Mouse (Mus musculus) heart, postnatal 10 days (tissue): ENCODE measurements around the gene Cspg4. TPM values are rescaled to one million over a fixed set of nuclear protein-coding genes. Genes with fewer than 3 reads are reported as not detected.
"Not testable (repeated sequence)": the region's sequence is repeated elsewhere in the genome, so short reads cannot be mapped to it uniquely, and the experiment has no call there.

ENCODE experiments used
- DNase-seq, 2 experiments: peaks; one replicate each; pipeline ENCODE4 v3.0.0; 2021
- intact Hi-C: fragments of 180-260 bp; cut with DNase I; formaldehyde crosslinking; loops from one replicate; pipeline ENCODE4 v1.15.1; 2025
- total RNA-seq, 2 experiments: library from RNA; stranded (reverse); gene quantifications; 2 replicates each; pipeline ENCODE4 v1.2.3; 2021

Gene Cspg4
- total RNA-seq, 2 experiments from 2014 or later = 42.6 to 43.4 TPM

- intact Hi-C loops = no loop called here
- DNase-seq = no peak
These were observed 57.9 kb downstream of the Cspg4 start for GRCm38 (mm10) chr9:56922746-56923145.

GRCm38 (mm10) chr9:56923841-56924650 lies 59.2 kb downstream of the Cspg4 start:
- intact Hi-C loops = no loop called here
- no peak for DNase-seq

DNA sequence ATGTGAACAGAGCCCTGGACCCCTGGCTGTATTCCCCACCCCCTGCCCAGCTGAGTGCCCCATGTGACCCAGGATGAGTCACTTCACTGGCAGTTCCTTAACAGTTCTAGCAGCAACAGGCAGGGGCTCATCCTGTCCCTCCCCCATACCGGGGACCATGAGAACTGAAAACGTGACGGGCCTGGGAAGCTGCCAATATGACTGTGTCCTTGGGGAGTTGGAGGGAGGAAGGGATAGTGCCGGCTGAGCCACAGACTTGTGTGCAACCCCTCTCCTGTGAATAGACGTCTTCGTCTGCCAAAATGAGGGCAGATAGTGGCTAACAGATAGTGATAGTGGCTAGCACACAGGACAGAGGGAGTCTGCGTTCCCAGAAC lies 59.8 kb downstream of the Cspg4 start:
- intact Hi-C loops = loop anchor here (5.0 kb wide), 1 partner anchor 148 kb away; the partner anchor contains the start of gene Sin3a
- peak; percentile 95 to 96 for DNase-seq

- peak in 1 of 2 experiments; percentile 31 for DNase-seq
- intact Hi-C loops = loop anchor here (5.0 kb wide), 1 partner anchor 147 kb away; the partner anchor contains the start of gene Sin3a
These were observed 60.6 kb downstream of the Cspg4 start for GRCm38 (mm10) chr9:56925291-56926024.

GRCm38 (mm10) chr9:56926025-56926360 lies 61.2 kb downstream of the Cspg4 start:
- intact Hi-C loops = loop anchor here (5.0 kb wide), 1 partner anchor 146 kb away; the partner anchor contains the start of gene Sin3a

DNA sequence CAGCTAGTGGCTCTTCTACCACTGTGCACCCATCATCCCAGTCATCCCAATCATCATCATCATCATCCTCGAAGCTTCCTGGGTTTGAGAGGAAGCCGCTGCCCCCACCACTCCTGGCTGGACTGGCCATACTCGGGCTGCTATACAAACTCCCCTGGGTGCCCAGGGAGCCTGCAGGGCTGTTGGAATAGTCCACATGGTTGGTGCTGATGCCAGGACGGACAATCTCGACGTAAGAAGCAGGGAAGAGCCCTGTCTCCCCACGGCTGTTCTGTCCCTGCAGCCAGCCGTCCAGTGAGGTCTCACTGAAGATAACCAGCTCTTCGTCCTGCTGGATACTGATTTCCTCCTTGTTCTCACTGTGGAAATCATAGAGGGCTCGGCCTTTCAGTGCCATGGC lies 61.6 kb downstream of the Cspg4 start:
- no peak for DNase-seq
- intact Hi-C loops = loop anchor here (5.0 kb wide), 1 partner anchor 146 kb away; the partner anchor contains the start of gene Sin3a

More at GRCm38 (mm10) chr9:56926025-56926360, 61.2 kb downstream of the Cspg4 start:
- no peak for DNase-seq

DNA sequence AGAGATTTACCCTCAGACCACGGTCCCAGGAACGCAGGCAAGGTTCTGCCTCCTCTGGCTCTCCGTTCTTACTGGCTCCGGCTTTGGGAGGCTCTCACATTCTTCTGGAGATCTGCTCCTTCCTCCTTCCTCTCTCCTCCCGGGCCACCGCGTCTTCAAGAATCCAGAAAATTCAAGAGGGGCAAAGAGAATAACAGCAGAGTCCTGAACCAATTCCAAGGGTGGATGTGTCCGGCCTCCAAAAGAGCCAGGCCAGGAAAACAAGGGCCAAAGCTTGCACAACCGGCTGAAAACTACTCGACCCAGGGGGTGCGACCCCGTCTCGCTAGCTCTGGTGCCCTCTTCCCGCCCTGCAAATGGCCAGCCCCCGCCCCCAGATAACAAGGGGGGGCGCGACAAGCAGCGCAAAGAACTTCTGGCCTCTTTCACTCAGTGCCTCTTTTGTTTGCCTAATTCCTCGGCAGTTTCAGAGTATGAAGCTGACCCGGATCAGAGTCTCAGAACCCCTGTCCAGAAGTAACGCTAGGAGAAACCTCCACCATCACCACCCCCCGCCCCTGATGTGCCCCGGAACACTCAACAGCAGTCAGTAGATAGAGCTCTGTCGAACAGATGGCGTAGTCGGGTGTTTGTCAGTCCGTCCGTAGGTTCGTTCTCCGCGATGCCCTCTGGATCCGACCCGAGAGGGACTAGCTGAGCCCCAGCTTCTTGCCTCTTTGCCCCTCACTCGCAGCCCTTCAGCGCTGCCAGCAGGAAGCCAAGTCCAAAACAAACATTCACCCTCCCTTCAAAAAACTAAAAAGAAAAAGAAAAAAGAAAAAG lies 62.6 kb downstream of the Cspg4 start:
- intact Hi-C loops = loop anchor here (1.0 to 5.0 kb wide), 4 partner anchors 23 to 203 kb away; partner anchors contain the start of genes Man2c1, Sin3a and Snupn
- peak; percentile 66 to 68 for DNase-seq

DNA sequence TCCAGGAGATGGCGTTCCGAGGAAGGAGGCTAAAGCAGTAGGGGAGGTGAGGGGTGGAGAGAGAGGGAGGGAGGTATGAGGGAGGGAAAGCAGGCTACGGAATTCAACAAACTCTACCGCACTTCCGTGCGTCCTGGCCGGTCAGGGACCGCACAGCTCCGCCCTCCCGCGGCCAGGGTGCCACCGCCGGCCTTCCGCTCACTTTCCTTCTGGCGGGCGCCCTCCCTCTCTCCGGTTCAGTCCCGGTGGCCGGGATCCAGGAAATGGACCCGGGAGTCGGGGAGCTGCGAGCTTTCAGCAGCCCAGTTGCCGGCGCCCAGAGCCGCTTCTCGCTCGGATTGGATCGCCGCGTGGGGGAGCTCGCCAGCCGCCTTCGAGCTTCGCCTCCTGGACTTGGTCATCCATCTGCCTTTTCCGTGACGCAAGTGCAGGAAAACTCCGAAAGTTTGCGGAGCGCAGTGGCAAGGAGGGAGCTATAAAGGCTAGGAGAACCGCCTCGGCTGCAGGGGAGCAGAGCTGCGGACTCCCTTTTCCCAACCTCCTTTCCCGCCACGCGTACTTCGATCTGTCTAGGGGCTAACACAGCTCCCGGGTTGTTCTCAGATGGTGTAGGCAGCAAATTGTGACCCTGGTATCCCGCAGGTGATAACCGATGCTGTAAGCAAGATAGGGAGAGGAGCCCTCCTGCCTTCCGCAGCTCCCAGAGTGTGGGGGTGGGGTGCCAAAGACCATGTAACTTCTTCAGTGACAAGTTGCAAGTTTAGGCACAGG lies 63.4 kb downstream of the Cspg4 start, which contains the start of gene Snx33:
Snx33 (minus strand) TSS at position 331 of the 771 bp plus-strand sequence.
- intact Hi-C loops = loop anchor here (2.0 to 5.0 kb wide), 3 partner anchors 23 to 203 kb away; partner anchors contain the start of genes Man2c1, Sin3a and Snupn
- peak; percentile 97 for DNase-seq

GRCm38 (mm10) chr9:56929496-56929895 lies 64.7 kb downstream of the Cspg4 start:
- DNase-seq = no peak
- intact Hi-C loops = loop anchor here (2.0 to 5.0 kb wide), 3 partner anchors 21 to 201 kb away; partner anchors contain the start of genes Man2c1, Sin3a and Snupn

- intact Hi-C loops = no loop called here
- DNase-seq = no peak
These were observed 65.7 kb downstream of the Cspg4 start for GRCm38 (mm10) chr9:56930556-56930955.

DNA sequence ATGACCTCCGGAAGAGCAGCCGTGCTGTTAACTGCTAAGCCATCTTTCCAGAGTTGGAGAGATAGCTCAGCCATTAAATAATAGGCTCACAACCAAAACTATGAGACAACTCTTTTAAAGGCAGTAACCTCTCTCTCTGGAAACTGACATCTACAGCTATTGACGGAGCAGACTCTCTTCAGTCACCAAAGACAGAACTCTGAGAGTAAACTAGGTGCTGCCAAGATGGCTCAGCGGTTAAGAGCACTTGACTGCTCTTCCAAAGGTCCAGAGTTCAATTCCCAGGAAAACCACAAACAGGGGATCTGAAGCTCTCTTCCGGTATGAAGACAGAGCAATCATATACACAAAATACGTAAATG lies 72.0 kb downstream of the Cspg4 start:
- DNase-seq = no peak
- intact Hi-C loops = no loop called here

DNA sequence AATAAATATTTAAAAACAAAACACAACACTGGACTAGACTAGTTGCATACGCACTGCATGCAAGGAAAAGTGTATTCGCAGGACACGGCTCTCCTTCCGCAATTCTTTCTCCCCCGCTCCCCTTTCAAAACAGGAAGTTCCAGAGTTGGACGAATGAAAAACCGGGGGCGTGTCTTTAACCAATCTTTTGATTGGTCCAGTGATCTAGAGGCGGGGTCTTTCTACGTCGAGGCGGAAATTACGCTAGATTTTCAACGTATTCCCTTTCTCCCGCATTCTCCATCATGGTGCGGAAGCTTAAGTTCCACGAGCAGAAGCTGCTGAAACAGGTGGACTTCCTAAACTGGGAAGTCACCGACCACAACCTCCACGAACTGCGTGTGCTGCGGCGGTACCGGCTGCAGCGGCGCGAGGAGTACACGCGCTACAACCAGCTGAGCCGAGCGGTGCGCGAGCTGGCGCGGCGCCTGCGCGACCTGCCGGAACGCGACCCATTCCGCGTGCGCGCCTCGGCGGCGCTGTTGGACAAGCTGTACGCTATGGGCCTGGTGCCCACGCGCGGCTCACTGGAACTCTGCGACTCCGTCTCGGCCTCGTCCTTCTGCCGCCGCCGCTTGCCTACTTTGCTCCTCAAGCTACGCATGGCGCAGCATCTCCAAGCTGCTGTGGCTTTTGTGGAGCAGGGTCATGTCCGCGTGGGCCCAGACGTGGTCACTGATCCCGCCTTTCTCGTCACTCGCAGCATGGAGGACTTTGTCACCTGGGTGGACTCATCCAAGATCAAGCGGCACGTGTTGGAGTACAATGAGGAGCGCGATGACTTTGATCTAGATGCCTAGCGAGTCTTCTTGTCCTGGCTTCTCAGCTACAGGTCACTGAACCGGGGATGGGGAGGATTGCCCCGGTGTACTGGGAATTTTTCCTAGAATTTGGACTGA lies 72.7 kb downstream of the Cspg4 start, which contains the start of gene Imp3:
Imp3 (plus strand) TSS at position 253 of the 938 bp plus-strand sequence.
- peak; percentile 95 for DNase-seq
- intact Hi-C loops = no loop called here

DNA sequence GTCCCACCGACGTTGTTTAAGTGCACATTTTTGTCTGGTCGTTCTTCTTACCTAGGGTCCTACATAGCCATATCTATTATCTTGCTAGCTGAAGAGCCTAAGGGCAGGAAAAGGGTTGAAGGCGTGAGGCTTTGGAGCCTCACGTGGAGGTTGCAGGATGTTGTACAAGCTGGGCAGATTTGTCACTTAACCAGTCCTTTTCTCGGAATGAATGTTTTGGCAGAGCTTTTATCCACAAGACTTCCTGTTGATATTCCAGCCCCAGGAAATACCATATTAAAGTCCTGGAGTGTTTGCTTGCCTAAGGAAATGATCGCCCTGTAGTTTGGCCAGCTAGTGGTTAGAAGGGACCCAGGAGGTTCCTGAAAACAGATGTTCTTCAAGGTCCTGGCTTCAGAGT lies 73.5 kb downstream of the Cspg4 start:
- intact Hi-C loops = no loop called here
- peak; percentile 27 to 51 for DNase-seq

- intact Hi-C loops = not testable (repeated sequence)
- DNase-seq = peak; percentile 52 to 70
These were observed 82.6 kb downstream of the Cspg4 start for GRCm38 (mm10) chr9:56947481-56947880.

DNA sequence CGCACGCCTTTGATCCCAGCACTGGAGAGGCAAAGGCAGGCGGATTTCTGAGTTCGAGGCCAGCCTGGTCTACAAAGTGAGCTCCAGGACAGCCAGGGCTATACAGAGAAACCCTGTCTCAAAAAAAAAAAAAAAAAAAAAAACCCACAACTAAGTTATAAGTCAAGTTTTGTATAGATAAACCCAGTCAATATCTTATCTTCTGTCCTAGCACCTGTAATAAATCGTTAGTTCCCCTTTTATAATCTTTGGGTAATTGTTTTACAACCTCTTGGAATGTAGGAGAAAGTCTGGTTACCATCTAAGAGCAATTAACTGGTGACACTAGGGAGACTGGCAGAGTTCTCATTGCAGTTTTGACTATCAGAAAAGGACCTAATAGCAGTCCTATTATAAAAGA lies 83.9 kb downstream of the Cspg4 start:
- DNase-seq, intact Hi-C loops: not testable (repeated sequence)
